Mouse (Mus musculus): Measurements from ENCODE around the gene Mfng.

DNA sequence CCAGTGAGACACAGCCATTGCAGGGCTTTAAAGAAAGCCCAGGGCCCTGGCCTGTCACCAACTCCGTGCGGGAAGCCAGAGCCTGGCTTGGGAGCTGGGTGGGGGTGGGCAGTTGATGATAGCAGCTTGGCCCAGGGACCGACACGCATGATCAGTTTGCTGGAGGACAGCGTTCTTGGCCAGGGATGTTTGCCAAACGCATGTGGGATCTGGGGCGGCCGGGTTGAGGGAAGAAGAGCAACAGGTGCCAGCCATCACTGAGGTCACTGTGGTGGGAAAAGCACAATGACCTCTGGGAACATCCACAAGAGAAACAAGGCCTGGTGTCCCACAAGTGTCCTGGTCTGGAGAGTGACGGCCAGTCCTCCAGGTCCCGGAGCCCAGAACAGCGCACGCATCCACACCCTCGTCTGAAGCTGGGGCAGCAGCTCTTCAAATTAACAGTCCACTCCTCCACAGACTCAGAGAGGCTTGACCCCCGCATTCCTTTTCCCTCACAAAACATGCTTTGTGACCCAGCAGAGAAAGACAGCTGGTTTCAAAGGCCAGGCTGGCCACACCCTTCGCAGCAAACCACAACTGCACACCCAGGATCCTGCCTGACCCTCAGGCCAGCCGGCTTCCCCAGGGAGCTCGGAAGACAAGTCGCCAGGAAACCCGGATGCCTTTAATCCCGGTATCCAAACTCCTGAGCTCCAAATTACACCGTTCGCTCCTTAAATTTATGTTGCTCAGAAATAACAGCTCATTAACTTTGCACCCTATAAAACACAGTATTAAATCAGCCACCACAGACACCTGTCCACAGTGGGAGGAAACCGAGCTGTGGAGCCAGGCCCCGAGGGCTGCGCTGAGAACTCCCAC, 23.2 kb upstream of the Mfng start:
- no peak for TF ChIP-seq CTCF (IDR thresholded peaks at IDR 0.05; ENCODE audit: extremely low read depth, insufficient read depth, low read length)
- TF ChIP-seq POLR2A (IDR thresholded peaks at IDR 0.05; ENCODE audit: extremely low read depth, insufficient read depth, low read length) = no peak

Data from cortical plate, adult 2 months (tissue).